Mouse (Mus musculus): ENCODE measurements at regions not wholly inside any gene's neighbourhood (a gene's known extent, or its start where the extent isn't known, plus 50 kb on each side); places are given as distances from the start of the nearest gene placed in this dataset.
"Not testable (repeated sequence)": the region's sequence is repeated elsewhere in the genome, so short reads cannot be mapped to it uniquely, and the experiment has no call there.

- no peak for DNase-seq
- intact Hi-C loops (cut with DNase I; ENCODE audit: low total_unique reads), result loop anchor here (10.0 kb wide), 1 partner anchor 99 kb away; no protein-coding TSS in a partner anchor
These were observed 110.2 kb downstream of the Olfr164 start for GRCm38 (mm10) chr16:19203681-19204080.

- DNase-seq, result no peak
- intact Hi-C loops (cut with DNase I; ENCODE audit: low total_unique reads), result loop anchor here (10.0 kb wide), 1 partner anchor 96 kb away; no protein-coding TSS in a partner anchor
These were observed 112.9 kb downstream of the Olfr164 start for GRCm38 (mm10) chr16:19200977-19201376.

DNA sequence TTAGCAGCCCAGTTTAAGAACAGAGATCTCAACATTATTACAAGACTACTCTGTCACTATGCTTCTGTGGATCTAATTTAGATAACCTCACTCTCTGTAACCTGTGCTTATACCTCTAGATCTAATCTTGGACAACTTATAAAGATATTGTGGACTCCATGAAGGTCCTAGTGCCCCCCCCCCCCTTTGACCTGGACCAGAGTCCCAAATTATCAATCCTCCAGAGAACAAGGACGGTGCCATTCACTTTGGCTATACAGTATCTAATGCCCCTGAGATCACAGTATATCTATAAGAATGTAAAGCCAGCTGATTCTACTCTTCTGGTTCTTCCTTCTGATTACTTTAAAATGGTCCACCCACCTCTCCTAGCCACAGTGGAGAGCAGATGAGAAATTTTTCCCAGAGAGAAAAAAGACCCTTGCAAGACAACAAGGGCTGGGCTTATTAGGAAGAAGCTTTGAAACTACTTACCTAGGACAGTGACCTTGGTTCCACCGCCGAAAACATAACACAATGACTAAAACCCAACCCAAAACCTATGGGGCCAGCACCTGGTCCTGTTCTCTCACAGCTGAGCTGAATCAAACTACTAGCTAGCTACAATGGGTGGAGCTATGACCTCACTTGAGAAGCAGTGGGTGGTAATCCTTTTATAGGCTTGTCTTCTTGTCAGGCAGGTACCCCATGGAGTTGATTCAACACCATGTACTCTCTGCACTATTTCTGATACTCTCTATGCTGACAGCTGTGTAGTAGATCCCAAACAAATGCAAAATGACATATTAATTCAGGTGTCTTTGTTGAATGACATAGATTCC lies 113.9 kb downstream of the Olfr164 start:
- intact Hi-C loops (cut with DNase I; ENCODE audit: low total_unique reads), result loop anchor here (10.0 kb wide), 1 partner anchor 95 kb away; no protein-coding TSS in a partner anchor
- no peak for DNase-seq

- no peak for DNase-seq
- intact Hi-C loops (cut with DNase I; ENCODE audit: low total_unique reads), result no loop called here
These were observed 115.1 kb downstream of the Olfr164 start for GRCm38 (mm10) chr16:19198539-19199385.

DNA sequence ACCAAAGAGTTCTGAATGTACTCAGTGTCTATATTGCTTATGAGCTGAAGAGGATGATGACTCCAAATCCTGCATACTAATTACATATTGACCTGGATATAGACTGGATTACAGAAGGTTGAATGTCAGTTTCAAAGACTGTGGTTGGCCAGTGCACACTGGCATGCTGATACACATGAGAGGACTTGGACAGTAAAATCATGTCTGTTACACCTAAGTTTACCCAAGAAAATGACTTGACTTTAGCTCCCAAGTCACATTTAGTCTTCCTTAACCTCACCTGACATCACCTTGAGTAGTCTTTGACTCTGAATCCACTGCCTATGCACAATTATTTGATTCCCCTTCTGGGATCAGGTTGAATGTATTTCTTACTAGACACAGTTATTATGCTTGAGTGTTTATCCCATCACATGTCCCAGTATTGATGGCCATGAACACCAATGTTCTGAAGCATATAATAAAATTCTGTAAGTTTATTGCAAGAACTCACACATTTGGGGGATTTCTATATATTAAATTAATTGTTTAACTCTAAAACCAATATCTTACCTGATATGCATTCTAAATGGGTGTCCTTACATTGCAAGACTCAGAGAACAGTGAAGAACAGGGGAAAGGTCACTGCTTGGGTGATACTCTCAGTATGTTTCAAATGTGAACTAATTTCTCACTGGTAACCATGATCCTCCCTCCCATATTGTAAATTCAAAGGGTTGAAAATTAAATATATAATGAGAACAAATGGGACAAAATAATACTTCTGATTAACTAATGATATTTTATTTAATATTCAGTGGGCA lies 116.0 kb downstream of the Olfr164 start:
- intact Hi-C loops (cut with DNase I; ENCODE audit: low total_unique reads), result no loop called here
- DNase-seq, result no peak

DNA sequence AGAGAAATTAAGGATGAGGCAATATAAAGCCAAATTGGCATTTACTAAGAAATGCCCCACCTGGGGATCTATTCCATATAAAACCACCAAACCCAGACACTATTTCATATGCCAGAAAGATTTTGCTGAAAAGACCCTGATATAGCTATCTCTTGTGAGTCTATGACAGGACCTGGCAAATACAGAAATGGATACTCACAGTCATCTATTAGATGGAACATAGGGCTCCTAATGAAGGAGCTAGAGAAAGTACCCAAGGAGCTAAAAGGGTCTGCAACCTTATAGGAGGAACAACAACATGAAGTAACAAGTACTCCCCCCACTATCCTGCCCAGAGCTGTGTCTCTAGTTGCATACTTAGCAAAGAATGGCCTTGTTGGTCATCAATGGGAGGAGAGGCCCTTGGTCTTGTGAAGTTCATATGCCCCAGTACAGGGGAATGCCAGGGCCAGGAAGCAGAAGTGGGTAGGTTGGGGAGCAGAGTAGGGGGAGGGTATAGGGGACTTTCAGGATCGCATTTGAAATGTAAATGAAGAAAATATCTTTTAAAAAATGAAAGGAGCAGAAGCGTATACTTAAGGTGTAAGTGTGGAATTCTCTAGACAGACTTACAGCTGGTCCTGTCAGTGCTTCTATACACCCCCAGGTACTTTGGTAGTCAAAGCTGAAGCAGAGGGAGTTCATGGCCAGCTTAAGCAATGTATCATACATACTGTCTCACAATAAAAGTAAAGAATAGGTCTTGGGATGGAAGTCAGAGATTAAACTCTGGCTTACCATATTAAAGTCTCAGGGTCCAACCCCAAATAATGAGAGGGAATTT lies 128.2 kb downstream of the Olfr164 start:
- intact Hi-C loops (cut with DNase I; ENCODE audit: low total_unique reads), result no loop called here
- DNase-seq, result no peak

GRCm38 (mm10) chr16:19179214-19180010 lies 134.5 kb downstream of the Olfr164 start:
- intact Hi-C loops (cut with DNase I; ENCODE audit: low total_unique reads), result loop anchor here (5.0 kb wide), 1 partner anchor 147 kb away; no protein-coding TSS in a partner anchor
- DNase-seq, result no peak

DNA sequence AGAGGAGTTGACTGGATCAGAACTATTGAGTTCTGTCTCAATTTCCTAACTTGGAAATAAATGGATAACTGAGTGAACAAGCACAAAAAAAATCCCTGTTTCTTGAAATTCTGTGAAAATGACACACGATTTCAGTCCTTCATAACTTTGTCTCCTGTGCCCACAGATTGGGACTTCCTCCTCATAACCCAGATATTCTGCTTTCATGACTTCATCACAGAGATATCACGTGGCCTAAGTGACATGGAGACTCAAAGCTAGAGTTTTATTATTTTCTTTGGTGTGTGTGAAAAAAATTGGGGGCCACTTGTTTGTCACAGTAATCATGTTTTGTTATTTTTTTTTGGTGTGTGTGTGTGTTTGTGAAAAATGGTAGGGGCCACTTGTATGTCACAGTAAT lies 160.8 kb downstream of the Olfr164 start:
- intact Hi-C loops (cut with DNase I; ENCODE audit: low total_unique reads), result no loop called here
- DNase-seq, result no peak

DNA sequence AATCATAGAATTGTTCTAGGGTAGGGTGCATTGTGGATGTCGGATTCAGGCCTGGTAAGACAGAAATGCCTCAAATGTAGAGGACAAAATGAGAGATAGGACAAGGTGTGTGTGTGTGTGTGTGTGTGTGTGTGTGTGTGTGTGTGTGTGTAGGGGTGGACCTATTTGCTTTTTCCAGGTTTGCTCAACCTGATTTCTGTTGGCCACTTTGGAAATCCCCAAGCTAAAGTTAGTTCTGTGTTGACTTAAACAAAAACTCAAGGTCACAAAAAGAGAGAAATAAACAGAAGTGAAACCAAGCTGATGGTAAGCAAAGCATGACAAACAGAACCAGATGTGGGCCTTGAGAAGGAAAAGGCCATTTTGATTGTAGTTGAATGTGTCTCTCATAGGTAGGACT lies 161.4 kb downstream of the Olfr164 start:
- intact Hi-C loops (cut with DNase I; ENCODE audit: low total_unique reads), result not testable (repeated sequence)

DNA sequence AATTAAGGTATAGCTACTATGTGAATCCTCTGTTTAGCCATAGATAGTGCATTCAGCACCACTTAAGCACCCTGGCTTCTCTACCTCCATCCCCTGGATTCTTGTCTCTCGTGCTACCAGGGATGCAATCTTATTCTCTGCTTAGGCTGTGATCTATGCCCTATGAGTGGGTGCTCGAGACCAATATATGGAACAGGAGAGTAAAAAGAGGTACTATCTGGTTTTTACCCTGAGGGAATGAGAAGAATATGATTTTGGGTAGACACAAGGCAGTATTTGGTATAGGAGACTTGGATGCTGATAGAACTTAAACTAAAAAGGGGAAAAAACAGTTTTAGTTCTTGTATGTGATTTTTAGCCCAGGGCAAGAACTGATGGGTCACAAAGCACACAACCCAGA lies 162.8 kb downstream of the Olfr164 start:
- no peak for DNase-seq
- intact Hi-C loops (cut with DNase I; ENCODE audit: low total_unique reads), result no loop called here

More for the DNA sequence above, 161.4 kb downstream of the Olfr164 start:
- not testable (repeated sequence) for DNase-seq

DNA sequence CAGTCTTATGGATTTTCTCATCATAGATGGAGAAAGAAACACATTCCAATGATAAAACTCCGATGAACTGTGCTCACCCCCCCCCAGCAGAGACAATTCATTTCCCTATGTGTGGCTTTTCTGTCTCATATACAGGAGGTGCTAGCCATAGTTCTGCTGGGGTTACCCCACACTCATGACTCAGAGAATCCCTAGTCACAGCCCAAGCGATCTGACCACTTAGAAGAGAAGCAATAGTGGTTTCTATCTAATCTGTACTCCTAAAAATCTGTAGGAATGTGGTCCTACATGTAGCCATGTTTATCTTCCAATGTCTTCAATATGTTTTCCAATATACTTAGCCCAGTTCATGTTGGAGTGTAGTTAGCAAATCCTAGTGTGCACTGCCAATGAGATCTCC lies 163.3 kb downstream of the Olfr164 start:
- DNase-seq, result no peak
- intact Hi-C loops (cut with DNase I; ENCODE audit: low total_unique reads), result no loop called here

DNA sequence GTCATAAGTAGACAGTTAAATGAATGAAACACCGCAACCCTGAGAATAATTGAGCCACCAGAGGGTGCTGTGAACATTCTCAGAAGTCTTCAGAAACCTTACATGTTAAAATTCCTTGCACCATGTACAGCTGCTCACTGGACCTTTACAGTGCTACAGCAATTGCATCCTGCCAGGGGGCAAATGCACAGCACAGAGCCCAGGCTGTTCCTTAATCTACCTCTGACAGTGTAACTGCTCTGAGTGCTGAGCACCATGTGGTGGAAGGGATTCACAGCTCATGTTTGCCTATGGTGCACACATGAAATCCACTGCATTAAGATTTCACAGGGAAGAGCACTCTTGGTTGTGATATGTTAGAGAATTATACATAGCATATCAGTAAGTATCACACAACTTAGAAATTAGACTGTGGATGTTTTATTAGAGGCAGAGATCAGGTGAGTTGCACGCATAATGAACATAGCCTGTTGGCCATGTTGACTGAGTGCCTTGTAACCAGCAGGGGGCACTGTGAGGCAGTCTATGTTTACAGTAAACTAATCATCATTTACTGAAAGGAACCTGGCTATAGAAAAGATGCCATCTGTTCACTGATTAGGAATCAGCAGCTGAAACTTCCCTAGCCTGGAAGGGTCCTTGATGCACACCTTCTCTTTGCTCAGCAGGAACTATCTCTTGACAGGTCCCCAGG lies 167.4 kb downstream of the Olfr164 start:
- DNase-seq, result no peak
- intact Hi-C loops (cut with DNase I; ENCODE audit: low total_unique reads), result no loop called here
